Mouse (Mus musculus) liver, postnatal 0 days (tissue): ENCODE results near the gene Map7.

Experiments
- CTCF ChIP-seq: sonication (generic); IDR thresholded peaks from 2 replicates; pipeline ENCODE4 v1.5.1; 2016; ENCODE audit warnings: antibody characterized with exemption, low read depth
- EP300 ChIP-seq: IDR thresholded peaks from 2 replicates; pipeline ENCODE4 v1.6.1; 2016; ENCODE audit warnings: antibody characterized with exemption, low read depth, mild to moderate bottlenecking

DNA sequence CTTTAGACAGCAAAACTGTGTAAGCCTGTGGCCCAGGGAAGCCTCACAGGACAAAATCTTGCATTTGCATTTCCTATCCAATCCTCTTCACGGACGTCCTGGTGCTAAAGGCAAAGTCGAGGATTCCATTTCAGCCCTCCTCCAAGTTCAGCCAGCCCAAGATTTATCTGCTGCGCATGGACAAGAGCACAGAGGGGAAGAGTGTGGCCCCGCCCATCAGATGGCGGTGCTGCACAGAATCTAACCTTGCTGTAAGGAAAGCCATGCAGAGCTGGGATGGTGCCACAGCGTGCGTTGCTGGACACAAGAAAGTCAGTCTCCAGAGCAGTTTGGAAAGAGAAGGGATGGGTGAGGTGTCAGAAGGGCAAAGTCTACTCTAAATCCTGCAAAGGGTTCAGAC, 12.6 kb downstream of the Map7 start:
- TF ChIP-seq CTCF: no peak
- no peak for TF ChIP-seq EP300
